Mouse (Mus musculus): Measurements from ENCODE around the gene Evi5l. TPM values are rescaled to one million over a fixed set of nuclear protein-coding genes. Genes with fewer than 3 reads are reported as not detected.

The Evi5l gene
- polyA plus RNA-seq, 1 experiment from 2014 or later: 16.5 TPM

GRCm38 (mm10) chr8:4193588-4193894 lies 27.2 kb downstream of the Evi5l start:
- 0 out of 2 replicates have a peak overlapping the region, but pooled peaks have one; percentile 3 for H3K4me2 ChIP-seq (ENCODE audit: low read length)
- no peak overlapping the region for H3K4me3 ChIP-seq (replicated peaks; ENCODE audit: low read depth, low read length)
- no peak; the same call in 1 of the 2 replicates for TF ChIP-seq CTCF (IDR thresholded peaks at IDR 0.05; ENCODE audit: low read depth)
- no peaks in the 10 kb centered on the region for H3K27me3 ChIP-seq (ENCODE audit: insufficient read depth, low read length)
- ATAC-seq (replicated peaks; ENCODE audit: low FRiP score, low read depth): peak; percentile 78
- no peaks in the 10 kb centered on the region for H3K9me3 ChIP-seq (replicated peaks; ENCODE audit: low read length)
- 40% methylated on average over 7 of the region's 7 CpGs for WGBS
- DNase-seq (ENCODE audit: low spot score): no peak
- H3K36me3 ChIP-seq (ENCODE audit: insufficient read depth, low read length): 0 out of 2 replicates have a peak, but pooled peaks cover 1% of the 10 kb centered on the region
- H3K27ac ChIP-seq: no peak overlapping the region
- H3K4me1 ChIP-seq (replicated peaks; ENCODE audit: insufficient read depth, low read length): 0 out of 2 replicates have a peak, but pooled peaks cover 8% of the 10 kb centered on the region
- no peak overlapping the region for H3K9ac ChIP-seq (ENCODE audit: low read depth, low read length)

DNA sequence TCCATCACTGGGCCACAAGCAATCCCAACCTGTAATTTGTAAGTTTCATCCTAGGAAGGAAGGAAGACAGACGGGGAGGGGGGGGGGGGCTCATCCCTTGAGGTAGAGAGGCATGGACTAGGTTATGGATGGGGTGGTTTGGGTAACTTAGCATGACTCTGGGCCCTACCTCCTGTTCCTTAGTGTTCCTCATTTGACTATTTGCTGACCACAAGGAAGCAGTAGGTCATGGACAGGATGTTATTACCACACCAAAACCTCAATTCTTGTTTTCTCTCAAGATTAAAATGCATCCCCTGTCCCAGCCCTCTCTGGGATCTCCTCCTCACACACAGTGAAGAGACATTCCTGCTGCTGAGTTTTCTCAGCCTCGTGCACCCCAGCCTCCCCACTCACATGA lies 35.0 kb downstream of the Evi5l start:
- Histone ChIP-seq H3K36me3 (ENCODE audit: insufficient read depth, low read length) (no peaks in the 10 kb centered on the region), H3K4me2 (ENCODE audit: low read length) (no peak overlapping the region), H3K4me1 (replicated peaks; ENCODE audit: insufficient read depth, low read length) (no peaks in the 10 kb centered on the region), H3K27me3 (ENCODE audit: insufficient read depth, low read length) (no peaks in the 10 kb centered on the region), H3K4me3 (replicated peaks; ENCODE audit: low read depth, low read length) (no peak overlapping the region), H3K27ac (no peak overlapping the region), H3K9me3 (replicated peaks; ENCODE audit: low read length) (no peaks in the 10 kb centered on the region), H3K9ac (ENCODE audit: low read depth, low read length) (no peak overlapping the region)
- WGBS: 56% methylated on average over 2 of the region's 2 CpGs
- DNase-seq (ENCODE audit: low spot score) (no peak), ATAC-seq (replicated peaks; ENCODE audit: low FRiP score, low read depth) (no peak)
- no peak for TF ChIP-seq CTCF (IDR thresholded peaks at IDR 0.05; ENCODE audit: low read depth)

GRCm38 (mm10) chr8:4205246-4206123 lies 39.1 kb downstream of the Evi5l start:
- 31% methylated on average over 38 of the region's 38 CpGs for WGBS
- ATAC-seq (replicated peaks; ENCODE audit: low FRiP score, low read depth): peak; percentile 26; the same call in 1 of the 2 replicates
- no peak overlapping the region for H3K4me3 ChIP-seq (replicated peaks; ENCODE audit: low read depth, low read length)

DNA sequence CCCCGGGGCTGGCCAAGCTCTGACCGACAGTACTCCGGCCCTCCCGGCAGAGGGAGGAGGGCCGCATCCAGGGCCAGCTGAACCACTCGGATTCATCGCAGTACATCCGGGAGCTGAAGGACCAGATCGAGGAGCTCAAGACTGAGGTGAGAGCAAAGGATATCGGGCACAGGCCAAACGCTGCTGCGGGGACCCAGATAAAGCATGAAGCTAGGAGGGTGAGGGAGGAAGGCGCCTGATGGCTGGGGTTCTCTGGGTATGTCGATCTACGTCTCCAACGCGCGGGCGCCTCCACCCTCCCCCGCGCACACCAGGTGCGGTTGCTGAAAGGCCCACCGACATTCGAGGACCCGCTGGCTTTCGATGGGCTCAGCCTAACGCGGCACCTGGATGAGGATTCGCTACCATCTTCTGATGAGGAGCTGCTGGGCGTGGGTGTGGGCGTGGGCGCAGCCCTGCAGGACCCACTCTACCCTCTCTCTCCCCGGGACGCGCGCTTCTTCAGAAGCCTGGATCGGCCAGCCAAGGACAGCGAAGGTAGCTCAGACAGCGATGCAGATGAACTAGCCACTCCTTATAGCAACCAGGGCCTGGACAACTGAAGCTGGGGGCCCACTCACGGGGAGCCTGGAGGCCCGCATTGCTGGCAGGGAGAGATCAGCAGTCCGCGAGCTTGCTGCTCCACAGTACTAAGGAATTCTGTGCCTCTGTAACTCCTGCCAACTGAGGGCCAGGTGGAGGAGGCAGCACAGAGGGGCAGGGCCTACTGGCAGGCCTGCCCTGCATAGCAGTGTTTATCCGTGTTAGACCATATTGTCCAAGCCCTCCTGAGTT lies 40.0 kb downstream of the Evi5l start:
- Histone ChIP-seq H3K9me3 (replicated peaks; ENCODE audit: low read length) (no peaks in the 10 kb centered on the region), H3K27me3 (ENCODE audit: insufficient read depth, low read length) (no peaks in the 10 kb centered on the region), H3K4me3 (replicated peaks; ENCODE audit: low read depth, low read length) (no peak overlapping the region), H3K9ac (ENCODE audit: low read depth, low read length) (0 out of 2 replicates have a peak overlapping the region, but pooled peaks have one; percentile 8), H3K36me3 (ENCODE audit: insufficient read depth, low read length) (0 out of 2 replicates have a peak, but pooled peaks cover 3% of the 10 kb centered on the region), H3K27ac (no peak overlapping the region), H3K4me2 (ENCODE audit: low read length) (peak overlapping the region; percentile 13; the same call in 1 of the 2 replicates), H3K4me1 (replicated peaks; ENCODE audit: insufficient read depth, low read length) (no peaks in the 10 kb centered on the region)
- 19% methylated on average over 44 of the region's 44 CpGs for WGBS
- no peak for TF ChIP-seq CTCF (IDR thresholded peaks at IDR 0.05; ENCODE audit: low read depth)
- 0 out of 2 replicates have a peak, but pooled peaks have one; percentile 26 for ATAC-seq (replicated peaks; ENCODE audit: low FRiP score, low read depth)
- DNase-seq (ENCODE audit: low spot score): no peak

More at GRCm38 (mm10) chr8:4205246-4206123, 39.1 kb downstream of the Evi5l start:
- H3K9me3 ChIP-seq (replicated peaks; ENCODE audit: low read length): no peaks in the 10 kb centered on the region
- peak; percentile 31; the same call in 1 of the 2 replicates for TF ChIP-seq CTCF (IDR thresholded peaks at IDR 0.05; ENCODE audit: low read depth)
- DNase-seq (ENCODE audit: low spot score): no peak
- H3K36me3 ChIP-seq (ENCODE audit: insufficient read depth, low read length): 0 out of 2 replicates have a peak, but pooled peaks cover 3% of the 10 kb centered on the region
- no peaks in the 10 kb centered on the region for H3K4me1 ChIP-seq (replicated peaks; ENCODE audit: insufficient read depth, low read length)
- peak overlapping the region; percentile 13; the same call in 1 of the 2 replicates for H3K4me2 ChIP-seq (ENCODE audit: low read length)
- no peaks in the 10 kb centered on the region for H3K27me3 ChIP-seq (ENCODE audit: insufficient read depth, low read length)
- no peak overlapping the region for H3K9ac ChIP-seq (ENCODE audit: low read depth, low read length)
- no peak overlapping the region for H3K27ac ChIP-seq

GRCm38 (mm10) chr8:4207016-4207350 lies 40.6 kb downstream of the Evi5l start:
- no peaks in the 10 kb centered on the region for H3K27me3 ChIP-seq (ENCODE audit: insufficient read depth, low read length)
- H3K9ac ChIP-seq (ENCODE audit: low read depth, low read length): no peak overlapping the region
- TF ChIP-seq CTCF (IDR thresholded peaks at IDR 0.05; ENCODE audit: low read depth): no peak
- 0 out of 2 replicates have a peak, but pooled peaks cover 3% of the 10 kb centered on the region for H3K36me3 ChIP-seq (ENCODE audit: insufficient read depth, low read length)
- H3K4me2 ChIP-seq (ENCODE audit: low read length): no peak overlapping the region
- ATAC-seq (replicated peaks; ENCODE audit: low FRiP score, low read depth) (no peak), DNase-seq (ENCODE audit: low spot score) (no peak)
- H3K4me3 ChIP-seq (replicated peaks; ENCODE audit: low read depth, low read length): no peak overlapping the region
- no peaks in the 10 kb centered on the region for H3K9me3 ChIP-seq (replicated peaks; ENCODE audit: low read length)
- H3K27ac ChIP-seq: no peak overlapping the region
- 67% methylated on average over 2 of the region's 2 CpGs for WGBS
- H3K4me1 ChIP-seq (replicated peaks; ENCODE audit: insufficient read depth, low read length): no peaks in the 10 kb centered on the region

GRCm38 (mm10) chr8:4211097-4211496 lies 44.7 kb downstream of the Evi5l start:
- Histone ChIP-seq H3K9ac (ENCODE audit: low read depth, low read length) (no peak overlapping the region), H3K4me1 (replicated peaks; ENCODE audit: insufficient read depth, low read length) (peaks cover 20% of the 10 kb centered on the region), H3K4me2 (ENCODE audit: low read length) (no peak overlapping the region), H3K4me3 (replicated peaks; ENCODE audit: low read depth, low read length) (no peak overlapping the region), H3K36me3 (ENCODE audit: insufficient read depth, low read length) (0 out of 2 replicates have a peak, but pooled peaks cover 3% of the 10 kb centered on the region), H3K27me3 (ENCODE audit: insufficient read depth, low read length) (0 out of 2 replicates have a peak, but pooled peaks cover 3% of the 10 kb centered on the region), H3K9me3 (replicated peaks; ENCODE audit: low read length) (no peaks in the 10 kb centered on the region), H3K27ac (no peak overlapping the region)
- DNase-seq (ENCODE audit: low spot score) (no peak), ATAC-seq (replicated peaks; ENCODE audit: low FRiP score, low read depth) (no peak)
- 77% methylated on average over 6 of the region's 6 CpGs for WGBS
- TF ChIP-seq CTCF (IDR thresholded peaks at IDR 0.05; ENCODE audit: low read depth): no peak
